Mouse (Mus musculus): Measurements from ENCODE around the gene Paqr5. TPM values are rescaled to one million over a fixed set of nuclear protein-coding genes. Genes with fewer than 3 reads are reported as not detected.
A peak's percentile ranks its signal among the peaks of the same experiment; 100 is the strongest.

Paqr5 gene
- total and polyA plus RNA-seq, 2 experiments from 2014 or later = 0.43 to 0.58 TPM

DNA sequence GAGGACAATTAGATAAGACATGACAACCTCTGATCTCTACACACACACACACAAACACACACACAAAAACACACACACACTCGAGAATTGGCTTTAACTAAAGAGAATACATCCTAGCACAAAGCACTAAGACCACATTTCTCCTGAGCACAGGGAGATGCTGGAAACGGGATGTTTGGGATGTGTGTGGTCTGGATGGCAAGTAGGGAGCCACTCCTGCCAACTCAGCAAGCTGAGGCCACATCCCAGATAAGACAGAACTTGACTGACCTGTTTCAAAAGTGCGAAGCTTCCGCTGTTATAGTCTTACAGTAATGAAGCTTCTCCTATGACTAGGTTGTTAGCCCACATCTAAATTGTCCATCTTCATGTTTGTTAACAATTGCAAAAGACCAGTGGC, 35.5 kb downstream of the Paqr5 start:
- no peaks in the 10 kb centered on the region for H3K4me1 ChIP-seq (ENCODE audit: insufficient read depth)
- no peaks in the 10 kb centered on the region for H3K36me3 ChIP-seq (ENCODE audit: insufficient read depth)
- H3K4me3 ChIP-seq (ENCODE audit: low read depth, low read length) = no peak overlapping the region
- no peak overlapping the region for H3K27ac ChIP-seq (ENCODE audit: low read depth, low read length)
- H3K4me2 ChIP-seq (ENCODE audit: low read depth) = no peak overlapping the region
- 67% methylated on average over 4 of the region's 4 CpGs for WGBS
- ATAC-seq = no peak
- H3K9me3 ChIP-seq (ENCODE audit: low read length) = no peaks in the 10 kb centered on the region
- no peak overlapping the region for H3K9ac ChIP-seq
- no peaks in the 10 kb centered on the region for H3K27me3 ChIP-seq (ENCODE audit: insufficient read depth, low read length)
- no peak for DNase-seq
- no peak for TF ChIP-seq CTCF (IDR thresholded peaks at IDR 0.05; ENCODE audit: low read depth)

DNA sequence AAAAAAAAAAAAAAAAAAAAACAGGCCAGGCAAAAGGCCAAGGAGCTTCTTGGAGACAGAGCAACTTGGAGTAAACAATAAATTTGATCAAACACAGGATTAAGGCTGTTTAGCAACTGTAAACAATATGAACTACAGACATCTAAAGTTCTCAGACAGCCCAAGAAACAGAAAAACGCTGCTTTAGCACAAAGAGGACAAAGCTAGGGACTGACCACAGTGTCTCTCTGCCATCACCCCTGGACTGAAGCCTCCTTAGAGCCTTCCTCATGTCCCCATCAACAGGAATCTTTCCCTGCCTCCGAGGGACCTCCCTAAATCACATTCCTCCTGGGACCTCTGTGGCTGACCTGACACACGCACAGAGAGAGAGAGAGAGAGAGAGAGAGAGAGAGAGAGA, 35.9 kb downstream of the Paqr5 start:
- H3K36me3 ChIP-seq (ENCODE audit: insufficient read depth) = no peaks in the 10 kb centered on the region
- H3K4me1 ChIP-seq (ENCODE audit: insufficient read depth) = no peaks in the 10 kb centered on the region
- no peaks in the 10 kb centered on the region for H3K9me3 ChIP-seq (ENCODE audit: low read length)
- H3K4me2 ChIP-seq (ENCODE audit: low read depth) = no peak overlapping the region
- no peak for ATAC-seq
- DNase-seq = no peak
- no peak overlapping the region for H3K27ac ChIP-seq (ENCODE audit: low read depth, low read length)
- H3K4me3 ChIP-seq (ENCODE audit: low read depth, low read length) = no peak overlapping the region
- no peak overlapping the region for H3K9ac ChIP-seq
- no peak for TF ChIP-seq CTCF (IDR thresholded peaks at IDR 0.05; ENCODE audit: low read depth)
- 40% methylated on average over 3 of the region's 3 CpGs for WGBS
- no peaks in the 10 kb centered on the region for H3K27me3 ChIP-seq (ENCODE audit: insufficient read depth, low read length)

- DNase-seq (no peak), ATAC-seq (no peak)
- Histone ChIP-seq H3K4me2 (ENCODE audit: low read depth) (no peak overlapping the region), H3K4me3 (ENCODE audit: low read depth, low read length) (no peak overlapping the region), H3K27ac (ENCODE audit: low read depth, low read length) (no peak overlapping the region), H3K4me1 (ENCODE audit: insufficient read depth) (no peaks in the 10 kb centered on the region), H3K9ac (no peak overlapping the region), H3K36me3 (ENCODE audit: insufficient read depth) (no peaks in the 10 kb centered on the region), H3K27me3 (ENCODE audit: insufficient read depth, low read length) (no peaks in the 10 kb centered on the region), H3K9me3 (ENCODE audit: low read length) (no peaks in the 10 kb centered on the region)
- WGBS = 90% methylated on average over 7 of the region's 7 CpGs
- TF ChIP-seq CTCF (IDR thresholded peaks at IDR 0.05; ENCODE audit: low read depth) = no peak
Measured at GRCm38 (mm10) chr9:61986055-61986454, 40.6 kb downstream of the Paqr5 start.

GRCm38 (mm10) chr9:61985183-61985863, 41.3 kb downstream of the Paqr5 start:
- WGBS = 47% methylated on average over 11 of the region's 11 CpGs
- Histone ChIP-seq H3K27me3 (ENCODE audit: insufficient read depth, low read length) (no peaks in the 10 kb centered on the region), H3K27ac (ENCODE audit: low read depth, low read length) (no peak overlapping the region), H3K36me3 (ENCODE audit: insufficient read depth) (no peaks in the 10 kb centered on the region), H3K4me1 (ENCODE audit: insufficient read depth) (no peaks in the 10 kb centered on the region), H3K4me2 (ENCODE audit: low read depth) (no peak overlapping the region), H3K9ac (no peak overlapping the region), H3K9me3 (ENCODE audit: low read length) (no peaks in the 10 kb centered on the region), H3K4me3 (ENCODE audit: low read depth, low read length) (no peak overlapping the region)
- TF ChIP-seq CTCF (IDR thresholded peaks at IDR 0.05; ENCODE audit: low read depth) = peak; percentile 70
- peak; percentile 55 for DNase-seq
- ATAC-seq = no peak

GRCm38 (mm10) chr9:61982940-61983620, 43.6 kb downstream of the Paqr5 start:
- Histone ChIP-seq H3K4me2 (ENCODE audit: low read depth) (no peak overlapping the region), H3K27ac (ENCODE audit: low read depth, low read length) (no peak overlapping the region), H3K36me3 (ENCODE audit: insufficient read depth) (no peaks in the 10 kb centered on the region), H3K4me3 (ENCODE audit: low read depth, low read length) (no peak overlapping the region), H3K9me3 (ENCODE audit: low read length) (no peaks in the 10 kb centered on the region), H3K4me1 (ENCODE audit: insufficient read depth) (no peaks in the 10 kb centered on the region), H3K9ac (no peak overlapping the region), H3K27me3 (ENCODE audit: insufficient read depth, low read length) (no peaks in the 10 kb centered on the region)
- 85% methylated on average over 7 of the region's 7 CpGs for WGBS
- no peak for DNase-seq
- TF ChIP-seq CTCF (IDR thresholded peaks at IDR 0.05; ENCODE audit: low read depth) = no peak
- no peak for ATAC-seq

DNA sequence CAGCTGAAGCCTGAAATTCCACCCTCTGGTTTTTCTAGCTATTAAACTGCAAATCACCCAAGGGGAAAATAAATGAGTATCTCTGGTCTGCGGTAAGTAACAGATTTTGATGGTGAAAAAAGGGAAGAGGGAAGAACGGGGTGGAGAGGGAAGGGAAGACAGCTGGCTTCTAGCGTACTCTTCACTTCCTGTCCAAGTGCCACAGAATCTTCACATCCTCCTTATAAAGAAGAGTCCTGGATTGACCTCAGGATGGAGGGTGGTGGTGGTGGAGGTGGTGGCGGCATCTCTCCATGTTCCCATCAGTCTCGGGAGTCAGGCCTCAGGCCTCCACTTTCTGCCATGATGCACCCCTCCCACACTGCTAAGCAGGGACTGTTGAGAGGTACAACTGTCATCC, 44.8 kb downstream of the Paqr5 start:
- H3K27ac ChIP-seq (ENCODE audit: low read depth, low read length) = no peak overlapping the region
- H3K9me3 ChIP-seq (ENCODE audit: low read length) = no peaks in the 10 kb centered on the region
- no peaks in the 10 kb centered on the region for H3K36me3 ChIP-seq (ENCODE audit: insufficient read depth)
- no peak for TF ChIP-seq CTCF (IDR thresholded peaks at IDR 0.05; ENCODE audit: low read depth)
- no peaks in the 10 kb centered on the region for H3K27me3 ChIP-seq (ENCODE audit: insufficient read depth, low read length)
- no peak overlapping the region for H3K4me2 ChIP-seq (ENCODE audit: low read depth)
- no peak overlapping the region for H3K9ac ChIP-seq
- no peaks in the 10 kb centered on the region for H3K4me1 ChIP-seq (ENCODE audit: insufficient read depth)
- H3K4me3 ChIP-seq (ENCODE audit: low read depth, low read length) = no peak overlapping the region
- DNase-seq = no peak
- ATAC-seq = no peak
- WGBS = 69% methylated on average over 5 of the region's 5 CpGs

DNA sequence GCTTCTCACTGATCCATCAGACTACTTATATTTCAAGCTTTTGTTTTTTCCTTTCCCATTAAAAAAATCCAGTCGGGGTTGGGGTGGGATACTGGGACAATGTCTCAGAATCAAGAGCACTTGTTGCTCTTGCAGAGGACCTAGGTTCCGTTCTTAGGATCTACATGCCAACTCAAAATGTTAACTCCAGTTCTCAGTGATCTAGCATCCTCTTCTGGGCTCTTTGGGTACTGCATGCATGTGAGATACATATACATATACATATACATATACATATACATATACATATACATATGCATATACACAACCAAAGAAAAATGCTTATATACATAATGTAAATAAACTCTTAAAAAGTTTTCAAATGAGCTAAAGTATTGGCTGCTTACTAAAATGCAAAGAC, 46.7 kb downstream of the Paqr5 start:
- H3K36me3 ChIP-seq (ENCODE audit: insufficient read depth) = no peaks in the 10 kb centered on the region
- no peak overlapping the region for H3K4me2 ChIP-seq (ENCODE audit: low read depth)
- H3K9me3 ChIP-seq (ENCODE audit: low read length) = no peaks in the 10 kb centered on the region
- H3K4me3 ChIP-seq (ENCODE audit: low read depth, low read length) = no peak overlapping the region
- no peak overlapping the region for H3K9ac ChIP-seq
- TF ChIP-seq CTCF (IDR thresholded peaks at IDR 0.05; ENCODE audit: low read depth) = peak; percentile 38
- DNase-seq (no peak), ATAC-seq (no peak)
- WGBS = 87% methylated on average over 2 of the region's 2 CpGs
- H3K4me1 ChIP-seq (ENCODE audit: insufficient read depth) = no peaks in the 10 kb centered on the region
- no peak overlapping the region for H3K27ac ChIP-seq (ENCODE audit: low read depth, low read length)
- H3K27me3 ChIP-seq (ENCODE audit: insufficient read depth, low read length) = no peaks in the 10 kb centered on the region
